8 mouse cellular contexts compared by ENCODE assay signal in genomic region chr19:44312007-44312360, GRCm38 (mm10). TPM values are rescaled to one million over a fixed set of nuclear protein-coding genes. Genes with fewer than 3 reads are reported as not detected.
DNase-seq lines count a peak whose midpoint lies in the region; ATAC-seq and TF ChIP-seq lines count a peak whose summit lies in the region.

No protein-coding gene starts in this region.

- TF ChIP-seq EP300 in liver, postnatal 0 days (IDR thresholded peaks at IDR 0.05; ENCODE audit: low read depth): no peak

- H3K27me3 ChIP-seq in hindbrain, embryonic 12.5 days: no peaks in the 10 kb centered on the region
- H3K27me3 ChIP-seq in hindbrain, embryonic 14.5 days (ENCODE audit: control insufficient read depth, insufficient read depth, low read length): no peaks in the 10 kb centered on the region
- H3K27me3 ChIP-seq in liver, postnatal 0 days (ENCODE audit: insufficient read depth, low read length): no peaks in the 10 kb centered on the region

- intact Hi-C loops in left cerebral cortex, postnatal 36 days (cut with DNase I): no loop called here

- no peaks in the 10 kb centered on the region for H3K9me3 ChIP-seq in hindbrain, embryonic 12.5 days (replicated peaks)
- no peaks in the 10 kb centered on the region for H3K9me3 ChIP-seq in hindbrain, embryonic 14.5 days (ENCODE audit: control insufficient read depth, low read length)
- no peaks in the 10 kb centered on the region for H3K9me3 ChIP-seq in ES-E14 (ENCODE audit: control insufficient read depth, insufficient read depth, low read depth, low read length)
- H3K9me3 ChIP-seq in liver, postnatal 0 days (ENCODE audit: low read length): no peaks in the 10 kb centered on the region

- H3K4me1 ChIP-seq in hindbrain, embryonic 12.5 days: peaks cover 22% of the 10 kb centered on the region
- peaks cover 18% of the 10 kb centered on the region for H3K4me1 ChIP-seq in hindbrain, embryonic 14.5 days (replicated peaks; ENCODE audit: control insufficient read depth, insufficient read depth, low read length)
- H3K4me1 ChIP-seq in ES-E14 (ENCODE audit: control insufficient read depth in 2 of 2, insufficient read depth in 2 of 2, low read length in 2 of 2, poor library complexity in 1 of 2): peaks cover 0 to 13% of the 10 kb centered on the region in 2 experiments; a peak in 3 of 4 replicates
- H3K4me1 ChIP-seq in liver, postnatal 0 days (ENCODE audit: insufficient read depth): peaks cover 12% of the 10 kb centered on the region

- H3K4me2 ChIP-seq in hindbrain, embryonic 12.5 days (replicated peaks): no peak overlapping the region
- H3K4me2 ChIP-seq in hindbrain, embryonic 14.5 days (replicated peaks): no peak overlapping the region
- no peak overlapping the region for H3K4me2 ChIP-seq in liver, postnatal 0 days (ENCODE audit: low read depth, low read length)

- H3K9ac ChIP-seq in hindbrain, embryonic 12.5 days: no peak overlapping the region
- no peak overlapping the region for H3K9ac ChIP-seq in hindbrain, embryonic 14.5 days
- no peak overlapping the region for H3K9ac ChIP-seq in ES-E14 (ENCODE audit: insufficient read depth, low read depth, low read length, poor library complexity, severe bottlenecking)
- no peak overlapping the region for H3K9ac ChIP-seq in liver, postnatal 0 days (replicated peaks)

- TF ChIP-seq CTCF in liver, postnatal 0 days (IDR thresholded peaks at IDR 0.05; ENCODE audit: low read depth): no peak

- 22% methylated on average over 4 of the region's 4 CpGs for WGBS in hindbrain, embryonic 12.5 days
- 8% methylated on average over 4 of the region's 4 CpGs for WGBS in hindbrain, embryonic 14.5 days
- 44% methylated on average over 4 of the region's 4 CpGs for WGBS in liver, postnatal 0 days (ENCODE audit: insufficient replicate concordance)

- H3K4me3 ChIP-seq in hindbrain, embryonic 12.5 days: no peak overlapping the region
- no peak overlapping the region for H3K4me3 ChIP-seq in hindbrain, embryonic 14.5 days (replicated peaks; ENCODE audit: low read length)
- H3K4me3 ChIP-seq in ES-E14 (ENCODE audit: insufficient read depth in 1 of 2, low read depth in 1 of 2, low read length in 2 of 2, poor library complexity in 1 of 2, severe bottlenecking in 1 of 2): no peak overlapping the region
- no peak overlapping the region for H3K4me3 ChIP-seq in liver, postnatal 0 days (ENCODE audit: low read depth, low read length)

- no peak for ATAC-seq in hindbrain, embryonic 12.5 days (ENCODE audit: low FRiP score)
- no peak; the same call in 1 of the 2 replicates for ATAC-seq in hindbrain, embryonic 14.5 days (ENCODE audit: low FRiP score)
- ATAC-seq in liver, postnatal 0 days: no peak

- peak overlapping the region; percentile 64 for H3K27ac ChIP-seq in hindbrain, embryonic 12.5 days
- H3K27ac ChIP-seq in hindbrain, embryonic 14.5 days: no peak overlapping the region
- no peak overlapping the region; the same call in 1 of the 2 replicates for H3K27ac ChIP-seq in ES-E14 (ENCODE audit: insufficient read depth, low read depth, low read length, poor library complexity, severe bottlenecking)
- H3K27ac ChIP-seq in liver, postnatal 0 days (ENCODE audit: low read depth): no peak overlapping the region

- no peak for DNase-seq in hindbrain, embryonic 14.5 days (ENCODE audit: low spot score)
- DNase-seq in ES-E14 (ENCODE audit: low read depth, low spot score): no peak
- peak; percentile 78 for DNase-seq in adrenal gland, postnatal 14 days
- peak; percentile 71 for DNase-seq in mesoderm, embryonic 11.5 days (ENCODE audit: low read depth, low spot score)
- no peak for DNase-seq in left cerebral cortex, postnatal 36 days (ENCODE audit: low spot score in 2 of 2)
- DNase-seq in spleen, postnatal 36 days (ENCODE audit: low spot score in 2 of 2): no peak
- no peak for DNase-seq in liver, postnatal 0 days

- H3K36me3 ChIP-seq in hindbrain, embryonic 12.5 days: peaks cover 12% of the 10 kb centered on the region
- peaks cover 16% of the 10 kb centered on the region for H3K36me3 ChIP-seq in hindbrain, embryonic 14.5 days (replicated peaks; ENCODE audit: control insufficient read depth, insufficient read depth)
- H3K36me3 ChIP-seq in ES-E14 (ENCODE audit: control insufficient read depth, insufficient read depth, low read length, poor library complexity, severe bottlenecking): no peaks in the 10 kb centered on the region
- H3K36me3 ChIP-seq in liver, postnatal 0 days (replicated peaks; ENCODE audit: insufficient read depth, low read length): peaks cover 10% of the 10 kb centered on the region; the same call in 1 of the 2 replicates

- in situ Hi-C loops in ES-E14 (cut with MboI; ENCODE audit: low sequenced_read_pairs in 2 of 2, unreplicated experiment in 2 of 2): no loop called here

TF ChIP-seq in ES-E14, 5 proteins besides CTCF, POLR2A, EP300 and RAD21:
- TF ChIP-seq MAFK (IDR thresholded peaks at IDR 0.05; ENCODE audit: insufficient read depth, low read depth, low read length) (0 out of 2 replicates have a peak, but pooled peaks have one; percentile 68), ZNF384 (IDR thresholded peaks at IDR 0.05; ENCODE audit: low read depth, low read length) (no peak)

RNA-seq across cellular contexts. Expression of gene Scd2, which starts 18.5 kb away (rescaled TPM):
- polyA plus RNA-seq in hindbrain, embryonic 12.5 days (2016; fragmentation: Nextera tagmentation; extraction: Ambion mirVana): 404 and 420 TPM in 2 replicates
- 323 and 381 TPM in 2 replicates for polyA plus RNA-seq in hindbrain, embryonic 14.5 days (2014; fragmentation: Nextera tagmentation; extraction: Ambion mirVana)
- total RNA-seq in ES-E14 (2012; rRNA removed): 284 and 303 TPM in 2 replicates
- total RNA-seq in adrenal gland, postnatal 14 days (2021): 337 and 408 TPM in 2 replicates
- 100 to 1,000 TPM; 590 to 647 TPM for total RNA-seq in left cerebral cortex, postnatal 36 days (2021)
- 5.9 and 6.2 TPM in 2 replicates for polyA plus RNA-seq in liver, postnatal 0 days (2015; fragmentation: Nextera tagmentation; extraction: Ambion mirVana)

RNA-seq across cellular contexts. Expression of gene Scd4, which starts 20.9 kb away (rescaled TPM):
- polyA plus RNA-seq in hindbrain, embryonic 12.5 days (2016; fragmentation: Nextera tagmentation; extraction: Ambion mirVana): 0.07 and 0.10 TPM in 2 replicates
- polyA plus RNA-seq in hindbrain, embryonic 14.5 days (2014; fragmentation: Nextera tagmentation; extraction: Ambion mirVana): 0.25 and 0.30 TPM in 2 replicates
- 0.13 TPM in 1 of 2 replicates, not detected in the other for total RNA-seq in ES-E14 (2012; rRNA removed)
- 2.2 and 2.9 TPM in 2 replicates for total RNA-seq in adrenal gland, postnatal 14 days (2021)
- 1 to 10 TPM; 2.2 to 3.1 TPM for total RNA-seq in left cerebral cortex, postnatal 36 days (2021)
- polyA plus RNA-seq in liver, postnatal 0 days (2015; fragmentation: Nextera tagmentation; extraction: Ambion mirVana): not detected in 2 replicates

Comparison
In these comparisons a context has a peak if more than half of its experiments do, and no peak if none do; other contexts are left out.
1. DNase-seq: peak in adrenal gland, postnatal 14 days (single experiment) and mesoderm, embryonic 11.5 days (single experiment); none in hindbrain, embryonic 14.5 days (single experiment), ES-E14 (single experiment), left cerebral cortex, postnatal 36 days (0 of 2), spleen, postnatal 36 days (0 of 2) and liver, postnatal 0 days (single experiment).